Mouse (Mus musculus) E14TG2a.4 (cell line): ENCODE results near the gene Vrk1.

Experiments
- H3K27me3 ChIP-seq: 2 replicates; pipeline ENCODE4 v1.6.1; 2014; ENCODE audit warnings: low read length, control low read depth; ENCODE audit not compliant: insufficient read depth
- H3K36me3 ChIP-seq: 2 replicates; pipeline ENCODE4 v1.6.1; 2014; ENCODE audit warnings: low read length, control low read depth; ENCODE audit not compliant: insufficient read depth
- H3K4me1 ChIP-seq: replicated peaks from 2 replicates; pipeline ENCODE4 v1.6.1; 2014; ENCODE audit warnings: low read depth, low read length, control low read depth
- H3K4me3 ChIP-seq: replicated peaks from 2 replicates; pipeline ENCODE4 v1.5.1; 2014; ENCODE audit warnings: mild to moderate bottlenecking, low read length
- H3K9me3 ChIP-seq: 2 replicates; pipeline ENCODE4 v1.6.1; 2014; ENCODE audit warnings: low read length, control low read depth
- CTCF ChIP-seq: conservative IDR thresholded peaks from 2 replicates; pipeline ENCODE4 v1.5.1; 2014; ENCODE audit warnings: low read length
- NANOG ChIP-seq: IDR thresholded peaks from 2 replicates; pipeline ENCODE4 v1.6.1; 2014; ENCODE audit warnings: borderline replicate concordance, low read length, mixed read lengths
- POU5F1 ChIP-seq: IDR thresholded peaks from 2 replicates; pipeline ENCODE4 v1.6.1; 2014; ENCODE audit warnings: low read length, borderline replicate concordance

Vrk1 gene

GRCm38 (mm10) chr12:106016265-106017012 is 6.4 kb downstream of the Vrk1 start:
- no peaks in the 10 kb centered on the region for H3K27me3 ChIP-seq
- no peak overlapping the region for H3K4me3 ChIP-seq
- TF ChIP-seq CTCF = no peak
- no peak for TF ChIP-seq POU5F1
- TF ChIP-seq NANOG = no peak
- H3K36me3 ChIP-seq = peaks cover 17% of the 10 kb centered on the region
- H3K9me3 ChIP-seq = no peaks in the 10 kb centered on the region
- peaks cover 57% of the 10 kb centered on the region for H3K4me1 ChIP-seq

- no peaks in the 10 kb centered on the region for H3K9me3 ChIP-seq
- H3K27me3 ChIP-seq = no peaks in the 10 kb centered on the region
- TF ChIP-seq POU5F1 = no peak
- no peak for TF ChIP-seq CTCF
- no peak for TF ChIP-seq NANOG
- peaks cover 28% of the 10 kb centered on the region for H3K36me3 ChIP-seq
- peaks cover 50% of the 10 kb centered on the region for H3K4me1 ChIP-seq
- H3K4me3 ChIP-seq = no peak overlapping the region
Observed at GRCm38 (mm10) chr12:106020063-106020462, 10.0 kb downstream of the Vrk1 start.

GRCm38 (mm10) chr12:106023652-106024051 is 13.6 kb downstream of the Vrk1 start:
- Histone ChIP-seq H3K4me1 (peaks cover 36% of the 10 kb centered on the region), H3K9me3 (no peaks in the 10 kb centered on the region), H3K36me3 (peaks cover 48% of the 10 kb centered on the region), H3K27me3 (no peaks in the 10 kb centered on the region), H3K4me3 (no peak overlapping the region)
- no peak for TF ChIP-seq POU5F1
- TF ChIP-seq CTCF = no peak
- no peak for TF ChIP-seq NANOG

GRCm38 (mm10) chr12:106025416-106025815 is 15.4 kb downstream of the Vrk1 start:
- H3K9me3 ChIP-seq = no peaks in the 10 kb centered on the region
- no peak for TF ChIP-seq POU5F1
- peak; percentile 43 for TF ChIP-seq CTCF
- H3K27me3 ChIP-seq = no peaks in the 10 kb centered on the region
- H3K4me3 ChIP-seq = no peak overlapping the region
- peaks cover 44% of the 10 kb centered on the region for H3K4me1 ChIP-seq
- peaks cover 50% of the 10 kb centered on the region for H3K36me3 ChIP-seq

- Histone ChIP-seq H3K27me3 (no peaks in the 10 kb centered on the region), H3K36me3 (peaks cover 55% of the 10 kb centered on the region), H3K4me3 (no peak overlapping the region), H3K4me1 (peaks cover 47% of the 10 kb centered on the region), H3K9me3 (no peaks in the 10 kb centered on the region)
- no peak for TF ChIP-seq NANOG
- TF ChIP-seq POU5F1 = no peak
- TF ChIP-seq CTCF = no peak
Observed at GRCm38 (mm10) chr12:106026385-106027134, 16.5 kb downstream of the Vrk1 start.

- H3K4me1 ChIP-seq = peaks cover 51% of the 10 kb centered on the region
- H3K4me3 ChIP-seq = no peak overlapping the region
- TF ChIP-seq CTCF = no peak
- TF ChIP-seq POU5F1 = no peak
- H3K36me3 ChIP-seq = peaks cover 48% of the 10 kb centered on the region
- H3K9me3 ChIP-seq = no peaks in the 10 kb centered on the region
- no peaks in the 10 kb centered on the region for H3K27me3 ChIP-seq
Observed at GRCm38 (mm10) chr12:106027372-106027771, 17.3 kb downstream of the Vrk1 start.

GRCm38 (mm10) chr12:106029582-106029981 is 19.6 kb downstream of the Vrk1 start:
- Histone ChIP-seq H3K4me1 (peaks cover 45% of the 10 kb centered on the region), H3K36me3 (peaks cover 36% of the 10 kb centered on the region), H3K27me3 (no peaks in the 10 kb centered on the region), H3K4me3 (no peak overlapping the region), H3K9me3 (no peaks in the 10 kb centered on the region)
- TF ChIP-seq NANOG (no peak), CTCF (no peak), POU5F1 (no peak)

- H3K27me3 ChIP-seq = no peaks in the 10 kb centered on the region
- H3K9me3 ChIP-seq = no peaks in the 10 kb centered on the region
- no peak overlapping the region for H3K4me3 ChIP-seq
- H3K4me1 ChIP-seq = peaks cover 41% of the 10 kb centered on the region
- TF ChIP-seq CTCF = no peak
- TF ChIP-seq NANOG = no peak
- TF ChIP-seq POU5F1 = no peak
- H3K36me3 ChIP-seq = peaks cover 31% of the 10 kb centered on the region
Observed at GRCm38 (mm10) chr12:106030146-106030745, 20.2 kb downstream of the Vrk1 start.

GRCm38 (mm10) chr12:106030796-106031195 is 20.8 kb downstream of the Vrk1 start:
- H3K9me3 ChIP-seq = no peaks in the 10 kb centered on the region
- no peak overlapping the region for H3K4me3 ChIP-seq
- no peaks in the 10 kb centered on the region for H3K27me3 ChIP-seq
- H3K36me3 ChIP-seq = peaks cover 28% of the 10 kb centered on the region
- no peak for TF ChIP-seq NANOG
- no peak for TF ChIP-seq CTCF
- TF ChIP-seq POU5F1 = no peak
- H3K4me1 ChIP-seq = peaks cover 36% of the 10 kb centered on the region
